Mouse (Mus musculus) cerebellum, adult 2 months (tissue): Measurements from ENCODE around the gene Pard3b.

Experiments
- CTCF ChIP-seq: fragments of 200-500 bp; IDR thresholded peaks from 2 replicates; pipeline ENCODE4 v1.5.1; 2011; ENCODE audit warnings: low read depth, mild to moderate bottlenecking, control low read depth, low read length, moderate library complexity, borderline replicate concordance; ENCODE audit not compliant: insufficient read depth
- POLR2A ChIP-seq: fragments of 200-500 bp; IDR thresholded peaks from 2 replicates; pipeline ENCODE4 v1.6.1; 2011; ENCODE audit warnings: low read length, control low read depth, borderline replicate concordance; ENCODE audit not compliant: insufficient read depth

DNA sequence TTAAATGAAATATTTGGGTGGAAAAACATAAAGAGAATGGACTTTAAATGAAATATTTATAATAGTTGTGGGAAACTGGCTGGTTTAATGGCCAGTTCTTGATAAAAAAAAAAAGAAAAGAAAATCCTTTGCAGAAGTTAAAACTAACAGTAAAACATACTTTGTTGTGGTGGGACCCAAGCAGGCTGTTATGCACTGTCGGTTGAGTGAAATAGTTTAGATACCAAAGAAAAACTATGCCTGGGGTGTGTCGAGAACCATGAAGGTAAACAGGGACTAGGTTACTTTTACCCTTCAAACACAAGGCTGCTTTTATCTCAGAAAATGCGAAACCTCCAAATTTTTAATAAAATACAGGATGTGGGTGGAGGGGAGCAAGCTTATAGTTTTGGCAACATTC, 797.7 kb downstream of the Pard3b start:
- no peak for TF ChIP-seq CTCF
- TF ChIP-seq POLR2A, result no peak
